Mouse (Mus musculus) stomach, embryonic 16.5 days (tissue): ENCODE results near the gene Atxn2l. TPM values are rescaled to one million over a fixed set of nuclear protein-coding genes. Genes with fewer than 3 reads are reported as not detected.

Experiments
- ATAC-seq: fragments of 200-750 bp; cut with Nextera tagmentation; 2 replicates; pipeline ENCODE4 v1.8.0; 2017; ENCODE audit warnings: moderate number of reproducible peaks, moderate TSS enrichment; ENCODE audit not compliant: insufficient read depth, low FRiP score
- H3K27ac ChIP-seq: fragments of 300-500 bp; sonication (generic); 2 replicates; pipeline ENCODE4 v1.5.1; 2014; ENCODE audit warnings: low read length
- H3K27me3 ChIP-seq: fragments of 300-500 bp; sonication (generic); 2 replicates; pipeline ENCODE4 v1.6.1; 2014; ENCODE audit warnings: low read length, control low read depth, mixed read lengths; ENCODE audit not compliant: control insufficient read depth, insufficient read depth
- H3K36me3 ChIP-seq: fragments of 300-500 bp; sonication (generic); 2 replicates; pipeline ENCODE4 v1.6.1; 2014; ENCODE audit warnings: low read length; ENCODE audit not compliant: control insufficient read depth, insufficient read depth
- H3K4me1 ChIP-seq: fragments of 300-500 bp; sonication (generic); 2 replicates; pipeline ENCODE4 v1.6.1; 2014; ENCODE audit warnings: low read length, control low read depth, mixed read lengths; ENCODE audit not compliant: control insufficient read depth, insufficient read depth
- H3K4me2 ChIP-seq: fragments of 300-500 bp; sonication (generic); 2 replicates; pipeline ENCODE4 v1.6.1; 2014; ENCODE audit warnings: low read depth, low read length, mixed read lengths
- H3K4me3 ChIP-seq: fragments of 300-500 bp; sonication (generic); replicated peaks from 2 replicates; pipeline ENCODE4 v1.5.1; 2014; ENCODE audit warnings: mild to moderate bottlenecking, low read length
- H3K9ac ChIP-seq: fragments of 300-500 bp; sonication (generic); 2 replicates; pipeline ENCODE4 v1.6.1; 2014; ENCODE audit warnings: low read length
- H3K9me3 ChIP-seq: fragments of 300-500 bp; sonication (generic); replicated peaks from 2 replicates; pipeline ENCODE4 v1.6.1; 2016; ENCODE audit warnings: low read length, control low read depth; ENCODE audit not compliant: control insufficient read depth
- WGBS: fragments of 180-500 bp; shearing (Covaris S2); extraction: QIAGEN DNeasy Blood & Tissue Kit; methylation state at CpG from one replicate; pipeline ENCODE4 v1.1.7; 2014; 5-methylcytosine and 5-hydroxymethylcytosine counted together
- polyA plus RNA-seq: library from polyadenylated mRNA; unstranded; fragments of >200 nt; fragmentation: Nextera tagmentation; extraction: Ambion mirVana; gene quantifications from 2 replicates; pipeline ENCODE4 v1.2.1, GENCODE M21; 2015

Gene Atxn2l
- polyA plus RNA-seq, 1 experiment from 2014 or later: 33.4 TPM

GRCm38 (mm10) chr7:126519513-126519912, 16.3 kb upstream of the Atxn2l start:
- ATAC-seq: no peak
- 61% methylated on average over 2 of the region's 2 CpGs for WGBS

DNA sequence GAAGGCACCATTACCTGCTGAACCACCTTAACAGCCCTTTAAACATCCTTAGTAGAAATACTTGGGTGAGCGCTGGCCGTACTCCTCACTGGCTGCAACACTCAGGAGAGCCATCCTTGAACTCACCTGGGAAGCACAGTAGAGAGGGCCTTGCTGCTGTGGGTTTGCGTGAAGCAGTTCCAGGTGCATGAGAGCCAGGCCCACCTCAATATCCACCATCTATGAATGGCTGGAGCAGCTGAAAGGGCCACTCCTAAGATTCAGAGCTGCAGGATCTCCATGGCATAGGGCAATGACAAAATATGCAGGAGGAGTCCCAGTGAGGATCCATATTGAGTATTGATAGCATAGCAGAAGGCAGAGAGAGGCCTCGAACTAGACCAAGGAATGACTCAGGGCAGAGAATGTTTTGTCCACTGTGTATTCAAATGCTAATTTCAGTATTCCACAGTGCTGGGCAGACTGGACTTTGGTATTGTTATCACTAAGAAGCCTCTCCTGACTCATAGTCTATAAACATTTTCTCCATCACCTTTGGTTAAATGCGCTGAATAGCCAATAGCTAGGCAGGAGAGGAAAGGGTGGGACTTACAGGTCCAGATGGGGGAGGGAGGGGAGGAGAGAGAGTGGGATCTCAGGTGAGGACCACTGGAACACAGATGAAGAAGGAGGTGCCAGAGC, 15.2 kb upstream of the Atxn2l start:
- no peaks in the 10 kb centered on the region for H3K9me3 ChIP-seq
- no peak for ATAC-seq
- no peak overlapping the region for H3K4me2 ChIP-seq
- 80% methylated on average over 5 of the region's 5 CpGs for WGBS
- H3K36me3 ChIP-seq: no peaks in the 10 kb centered on the region
- H3K4me1 ChIP-seq: no peaks in the 10 kb centered on the region
- no peak overlapping the region for H3K4me3 ChIP-seq
- no peak overlapping the region for H3K9ac ChIP-seq
- no peaks in the 10 kb centered on the region for H3K27me3 ChIP-seq
- H3K27ac ChIP-seq: no peak overlapping the region

More at GRCm38 (mm10) chr7:126519513-126519912, 16.3 kb upstream of the Atxn2l start:
- H3K27ac ChIP-seq: no peak overlapping the region
- no peaks in the 10 kb centered on the region for H3K36me3 ChIP-seq
- H3K4me3 ChIP-seq: no peak overlapping the region
- no peaks in the 10 kb centered on the region for H3K27me3 ChIP-seq
- H3K4me1 ChIP-seq: no peaks in the 10 kb centered on the region
- H3K9ac ChIP-seq: 0 out of 2 replicates have a peak overlapping the region, but pooled peaks have one; percentile 5
- no peak overlapping the region for H3K4me2 ChIP-seq
- H3K9me3 ChIP-seq: no peaks in the 10 kb centered on the region

DNA sequence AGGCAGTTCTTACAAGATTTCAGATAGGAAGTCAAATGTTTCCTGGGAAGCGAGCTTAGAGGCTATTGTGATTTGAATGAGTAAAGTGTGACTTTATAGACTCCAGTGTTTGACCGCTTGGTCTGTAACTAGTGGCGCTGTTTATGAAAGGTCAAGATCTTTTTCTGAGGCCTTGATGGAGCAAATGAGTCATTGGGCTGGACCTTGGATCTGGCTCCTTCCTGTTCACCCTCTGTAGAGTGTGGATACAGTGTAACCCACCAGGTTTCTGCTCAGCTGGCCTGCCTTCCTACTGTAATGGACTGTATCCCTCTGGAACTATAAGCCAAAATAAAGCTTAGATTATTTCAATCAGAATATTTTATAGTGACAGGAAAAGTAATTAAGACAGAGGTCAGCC, 8.1 kb upstream of the Atxn2l start:
- no peak for ATAC-seq
- H3K9me3 ChIP-seq: no peaks in the 10 kb centered on the region
- no peak overlapping the region for H3K27ac ChIP-seq
- WGBS: 75% methylated on average over 3 of the region's 3 CpGs
- H3K9ac ChIP-seq: no peak overlapping the region
- H3K4me2 ChIP-seq: no peak overlapping the region
- no peaks in the 10 kb centered on the region for H3K27me3 ChIP-seq
- no peaks in the 10 kb centered on the region for H3K4me1 ChIP-seq
- no peaks in the 10 kb centered on the region for H3K36me3 ChIP-seq
- H3K4me3 ChIP-seq: no peak overlapping the region

DNA sequence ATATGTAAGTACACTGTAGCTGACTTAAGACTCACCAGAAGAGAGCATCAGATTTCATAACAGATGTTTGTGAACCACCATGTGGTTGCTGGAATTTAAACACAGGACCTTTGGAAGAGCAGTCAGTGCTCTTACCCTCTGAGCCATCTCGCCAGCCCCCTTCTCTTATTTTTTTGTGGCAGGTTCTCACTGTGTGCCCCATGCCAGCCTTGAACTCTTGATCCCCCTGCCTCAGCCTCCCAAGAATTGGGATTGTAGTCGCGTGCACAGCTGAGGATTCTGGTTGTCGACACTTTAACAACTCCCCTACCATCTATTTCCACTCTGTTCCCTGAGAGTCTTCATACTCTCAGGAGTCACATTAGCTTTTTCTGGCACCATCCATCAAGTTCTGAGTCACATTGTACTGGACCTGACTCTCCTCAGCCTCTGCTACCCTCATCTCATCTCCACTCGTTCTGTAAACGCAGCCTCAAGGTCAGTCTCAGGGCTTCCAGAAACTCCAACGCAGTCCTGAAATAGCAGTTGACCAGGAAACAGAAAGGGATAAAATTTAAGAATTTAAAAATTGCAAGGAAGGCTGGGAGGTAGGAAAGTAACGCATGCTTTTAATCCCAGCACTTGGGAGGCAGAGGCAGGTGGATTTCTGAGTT, 4.0 kb upstream of the Atxn2l start:
- Histone ChIP-seq H3K4me3 (no peak overlapping the region), H3K27ac (no peak overlapping the region), H3K4me2 (no peak overlapping the region), H3K36me3 (no peaks in the 10 kb centered on the region), H3K27me3 (no peaks in the 10 kb centered on the region), H3K4me1 (no peaks in the 10 kb centered on the region), H3K9ac (no peak overlapping the region), H3K9me3 (no peaks in the 10 kb centered on the region)
- WGBS: 67% methylated on average over 8 of the region's 8 CpGs
- no peak for ATAC-seq

DNA sequence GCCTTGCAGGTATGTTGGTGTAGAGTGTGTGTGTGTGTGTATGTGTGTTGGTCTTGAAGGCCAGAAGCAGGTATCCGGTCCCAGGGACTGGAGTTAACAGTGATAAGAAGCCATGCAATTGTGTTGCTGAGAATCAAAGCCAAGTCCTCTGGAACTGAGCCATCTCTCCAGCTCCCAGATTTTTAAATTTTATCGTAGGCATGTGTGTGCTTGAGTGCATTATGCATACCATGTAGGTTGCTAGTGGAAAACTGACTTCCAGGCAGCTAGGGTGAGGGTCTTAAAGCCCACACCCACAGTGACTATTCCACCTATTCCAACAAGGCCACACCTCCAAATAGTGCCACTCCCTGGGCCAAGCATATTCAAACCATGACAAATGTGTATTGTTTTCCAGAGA, 1.7 kb upstream of the Atxn2l start:
- Histone ChIP-seq H3K4me1 (peaks cover 5% of the 10 kb centered on the region; the same call in 1 of the 2 replicates), H3K4me2 (no peak overlapping the region), H3K9me3 (no peaks in the 10 kb centered on the region), H3K36me3 (peaks cover 12% of the 10 kb centered on the region), H3K27me3 (no peaks in the 10 kb centered on the region), H3K9ac (no peak overlapping the region), H3K4me3 (no peak overlapping the region), H3K27ac (no peak overlapping the region)
- no peak for ATAC-seq
- WGBS: 71% methylated on average over 2 of the region's 2 CpGs

GRCm38 (mm10) chr7:126502751-126503150, 486 bp downstream of the Atxn2l start:
- Histone ChIP-seq H3K27ac (peak overlapping the region; percentile 99), H3K9me3 (no peaks in the 10 kb centered on the region), H3K4me3 (peak overlapping the region; percentile 94), H3K36me3 (peaks cover 12% of the 10 kb centered on the region), H3K4me1 (peaks cover 5% of the 10 kb centered on the region; the same call in 1 of the 2 replicates), H3K9ac (peak overlapping the region; percentile 100), H3K4me2 (peak overlapping the region; percentile 39), H3K27me3 (no peaks in the 10 kb centered on the region)
- under 1% methylated on average over 40 of the region's 40 CpGs for WGBS
- ATAC-seq: no peak

- H3K4me3 ChIP-seq: peak overlapping the region; percentile 94
Observed at GRCm38 (mm10) chr7:126502023-126502741, 1.1 kb downstream of the Atxn2l start.

GRCm38 (mm10) chr7:126501684-126502022, 1.6 kb downstream of the Atxn2l start:
- 3% methylated on average over 9 of the region's 9 CpGs for WGBS
- Histone ChIP-seq H3K4me2 (peak overlapping the region; percentile 97), H3K9ac (peak overlapping the region; percentile 100), H3K36me3 (peaks cover 15% of the 10 kb centered on the region), H3K4me3 (peak overlapping the region; percentile 94), H3K4me1 (peaks cover 5% of the 10 kb centered on the region; the same call in 1 of the 2 replicates), H3K27ac (peak overlapping the region; percentile 99), H3K9me3 (no peaks in the 10 kb centered on the region), H3K27me3 (no peaks in the 10 kb centered on the region)
- no peak for ATAC-seq

More at GRCm38 (mm10) chr7:126502023-126502741, 1.1 kb downstream of the Atxn2l start:
- ATAC-seq: peak; percentile 92
- WGBS: under 1% methylated on average over 57 of the region's 57 CpGs
- Histone ChIP-seq H3K27me3 (no peaks in the 10 kb centered on the region), H3K27ac (peak overlapping the region; percentile 99), H3K9me3 (no peaks in the 10 kb centered on the region), H3K4me2 (peak overlapping the region; percentile 97), H3K4me1 (peaks cover 5% of the 10 kb centered on the region; the same call in 1 of the 2 replicates), H3K9ac (peak overlapping the region; percentile 100), H3K36me3 (peaks cover 15% of the 10 kb centered on the region)

DNA sequence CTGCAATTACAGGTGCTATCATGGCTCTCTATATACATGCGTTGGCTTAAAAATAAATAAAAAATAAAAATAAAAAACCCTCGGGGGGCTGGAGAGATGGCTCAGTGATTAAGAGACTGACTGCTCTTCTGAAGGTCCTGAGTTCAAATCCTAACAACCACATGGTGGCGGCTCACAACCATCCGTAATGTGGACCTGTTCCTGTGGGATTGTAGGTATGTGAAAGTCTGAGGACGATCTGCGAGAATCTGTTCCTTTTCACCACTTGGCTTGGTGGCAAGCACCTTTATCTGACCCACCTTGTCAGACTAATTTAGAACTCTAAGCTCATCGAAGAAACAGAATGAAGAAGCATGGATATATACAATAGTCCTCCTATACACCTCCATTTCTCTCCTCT, 3.8 kb downstream of the Atxn2l start:
- Histone ChIP-seq H3K4me2 (no peak overlapping the region), H3K36me3 (peaks cover 31% of the 10 kb centered on the region), H3K27ac (no peak overlapping the region), H3K27me3 (no peaks in the 10 kb centered on the region), H3K4me1 (peaks cover 5% of the 10 kb centered on the region; the same call in 1 of the 2 replicates), H3K9ac (no peak overlapping the region), H3K4me3 (no peak overlapping the region), H3K9me3 (no peaks in the 10 kb centered on the region)
- ATAC-seq: no peak
- 92% methylated on average over 7 of the region's 7 CpGs for WGBS
